Mouse (Mus musculus) kidney, adult 2 months (tissue): Measurements from ENCODE around the gene Myl7. TPM values are rescaled to one million over a fixed set of nuclear protein-coding genes. Genes with fewer than 3 reads are reported as not detected.
"Not testable (repeated sequence)": the region's sequence is repeated elsewhere in the genome, so short reads cannot be mapped to it uniquely, and the experiment has no call there.

ENCODE experiments used
- DNase-seq: peaks from one replicate; pipeline ENCODE4 v3.0.0; 2021
- H3K27ac ChIP-seq: fragments of 200-500 bp; 2 replicates; pipeline ENCODE4 v1.5.1; 2012; ENCODE audit warnings: low read depth, low read length, control low read depth, inconsistent platforms; ENCODE audit not compliant: insufficient read depth
- H3K27me3 ChIP-seq: fragments of 200-500 bp; replicated peaks from 2 replicates; pipeline ENCODE4 v1.6.1; 2012; ENCODE audit warnings: mild to moderate bottlenecking, moderate library complexity, low read length, inconsistent platforms; ENCODE audit not compliant: control insufficient read depth, insufficient read depth
- H3K36me3 ChIP-seq: fragments of 200-500 bp; 2 replicates; pipeline ENCODE4 v1.6.1; 2012; ENCODE audit warnings: mild to moderate bottlenecking, moderate library complexity, low read length, inconsistent platforms; ENCODE audit not compliant: control insufficient read depth, insufficient read depth
- H3K4me1 ChIP-seq: fragments of 200-500 bp; 2 replicates; pipeline ENCODE4 v1.6.1; 2011; ENCODE audit warnings: low read length; ENCODE audit not compliant: control insufficient read depth, insufficient read depth
- H3K4me3 ChIP-seq: fragments of 200-500 bp; 2 replicates; pipeline ENCODE4 v1.5.1; 2011; ENCODE audit warnings: mild to moderate bottlenecking, low read depth, low read length, control low read depth; ENCODE audit not compliant: insufficient read depth
- CTCF ChIP-seq: fragments of 200-500 bp; conservative IDR thresholded peaks from 2 replicates; pipeline ENCODE4 v1.5.1; 2011; ENCODE audit warnings: low read depth, mild to moderate bottlenecking, control low read depth, low read length, moderate library complexity, mixed read lengths; ENCODE audit not compliant: insufficient read depth, insufficient read length
- POLR2A ChIP-seq: fragments of 200-500 bp; IDR thresholded peaks from one replicate; pipeline ENCODE4 v1.6.1; 2011; ENCODE audit warnings: low read depth, low read length, control low read depth
- WGBS: fragments of 180-500 bp; shearing (Covaris S2); methylation state at CpG from one replicate; pipeline ENCODE4 v1.1.7; 2018; 5-methylcytosine and 5-hydroxymethylcytosine counted together
- polyA plus RNA-seq: library from polyadenylated mRNA; depleted of rRNA; stranded (reverse); fragments of >200 nt; gene quantifications from 2 replicates; pipeline ENCODE4 v1.2.3, GENCODE M21; 2012; rRNA removed

Gene Myl7
- polyA plus RNA-seq, result 5.1 and 5.3 TPM in 2 replicates

DNA sequence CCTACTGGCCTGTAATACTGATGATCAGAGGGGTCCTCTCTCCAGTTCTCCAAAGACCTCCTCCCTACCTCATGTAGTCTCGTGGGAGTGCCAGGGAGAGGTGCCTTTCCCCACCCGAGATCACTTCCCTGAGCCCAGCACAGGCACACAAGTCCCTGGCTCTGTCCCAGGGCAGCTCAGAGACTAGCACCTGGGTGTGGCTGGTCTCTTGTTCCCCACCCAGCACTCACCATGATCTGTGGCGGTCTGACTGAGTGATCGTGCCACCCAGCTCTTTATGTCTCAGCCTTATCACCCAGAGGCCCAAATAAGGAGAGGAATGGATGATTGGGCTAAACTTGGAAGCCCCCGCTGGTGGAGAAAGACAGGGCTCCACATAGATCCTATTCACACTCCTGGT, at the start of gene Myl7:
TSS of gene Myl7 (minus strand) at position 252 of the 400 bp plus-strand sequence.
- Histone ChIP-seq H3K27ac (no peak within 1 kb of the TSS), H3K4me1 (no peaks in the 10 kb centered on the region), H3K4me3 (no peak within 1 kb of the TSS), H3K27me3 (no peaks in the 10 kb centered on the region), H3K36me3 (no peaks in the 10 kb centered on the region)
- 75% methylated on average over 5 of the region's 5 CpGs for WGBS
- no peak for DNase-seq
- TF ChIP-seq POLR2A (no peak), CTCF (no peak)

DNA sequence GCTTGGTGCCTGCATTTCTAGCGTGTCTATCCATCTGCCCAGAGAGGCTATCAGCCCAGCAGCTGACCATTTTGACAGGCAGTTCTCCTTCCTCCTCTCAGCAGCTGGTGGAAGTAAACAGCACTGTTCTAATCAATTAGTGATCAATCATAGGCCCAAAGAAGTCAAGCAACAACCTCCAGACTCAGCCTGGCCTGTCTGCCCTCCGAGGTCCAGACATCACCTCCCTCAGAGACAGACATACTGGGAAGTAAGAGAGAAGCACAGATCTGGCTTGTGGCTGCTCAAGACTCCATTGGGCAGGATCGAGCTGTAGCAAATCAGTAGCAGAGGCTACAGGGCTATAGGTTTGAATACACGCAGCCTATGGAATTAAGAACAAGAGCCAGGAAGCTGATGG, 49.2 kb upstream of the Myl7 start:
- TF ChIP-seq CTCF (no peak), POLR2A (no peak)
- 66% methylated on average over 4 of the region's 4 CpGs for WGBS
- no peak overlapping the region for H3K4me3 ChIP-seq
- H3K4me1 ChIP-seq, result no peaks in the 10 kb centered on the region
- no peak for DNase-seq
- no peaks in the 10 kb centered on the region for H3K36me3 ChIP-seq
- no peak overlapping the region for H3K27ac ChIP-seq
- no peaks in the 10 kb centered on the region for H3K27me3 ChIP-seq

DNA sequence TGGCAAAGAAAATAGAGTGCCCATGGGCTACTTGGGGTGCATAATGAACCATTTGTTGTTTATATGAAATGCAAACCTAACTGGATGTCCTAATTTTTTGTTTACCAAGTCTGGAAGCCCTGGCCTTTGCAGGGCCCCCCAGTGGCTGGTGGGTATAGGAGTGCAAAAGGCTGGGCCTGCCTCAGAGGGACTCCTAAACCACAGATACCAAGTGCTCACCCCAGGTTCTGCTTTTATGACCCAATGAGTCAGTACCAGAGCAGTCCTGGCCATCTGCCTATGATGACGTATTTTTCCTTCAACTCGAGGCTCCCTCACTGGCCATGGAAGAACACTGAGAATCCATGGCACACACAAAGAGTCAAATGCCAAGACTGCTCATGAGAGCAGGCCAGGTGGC, 46.5 kb upstream of the Myl7 start:
- 63% methylated on average over 2 of the region's 2 CpGs for WGBS
- no peak for TF ChIP-seq CTCF
- no peak for TF ChIP-seq POLR2A
- H3K4me3 ChIP-seq, result no peak overlapping the region
- no peaks in the 10 kb centered on the region for H3K36me3 ChIP-seq
- H3K27ac ChIP-seq, result no peak overlapping the region
- no peaks in the 10 kb centered on the region for H3K4me1 ChIP-seq
- H3K27me3 ChIP-seq, result no peaks in the 10 kb centered on the region
- DNase-seq, result no peak

DNA sequence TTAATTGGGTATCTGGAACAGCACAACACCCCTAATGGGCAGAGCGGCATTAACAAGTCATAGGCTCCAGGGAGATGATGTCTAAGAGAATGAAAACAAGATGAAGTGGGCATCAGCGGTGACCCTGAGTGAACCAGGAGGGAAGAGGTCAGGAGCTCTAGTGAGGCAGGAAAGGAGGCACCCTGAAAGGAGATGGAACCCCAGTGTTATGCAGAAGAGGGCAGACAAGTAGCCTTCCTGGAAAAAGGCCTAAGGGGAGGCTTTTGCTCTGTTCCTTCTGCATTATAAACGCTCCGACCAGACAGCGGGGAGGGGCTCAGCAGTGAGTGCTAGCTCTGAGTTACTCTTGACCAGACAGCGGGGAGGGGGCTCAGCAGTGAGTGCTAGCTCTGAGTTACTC, 44.4 kb upstream of the Myl7 start:
- no peak overlapping the region for H3K4me3 ChIP-seq
- no peak for TF ChIP-seq CTCF
- no peak for TF ChIP-seq POLR2A
- H3K4me1 ChIP-seq, result no peaks in the 10 kb centered on the region
- DNase-seq, result no peak
- 78% methylated on average over 6 of the region's 6 CpGs for WGBS
- H3K27ac ChIP-seq, result no peak overlapping the region
- no peaks in the 10 kb centered on the region for H3K36me3 ChIP-seq
- no peaks in the 10 kb centered on the region for H3K27me3 ChIP-seq

GRCm38 (mm10) chr11:5934531-5934930, 35.9 kb upstream of the Myl7 start:
- DNase-seq, H3K27ac ChIP-seq, H3K4me1 ChIP-seq, H3K27me3 ChIP-seq, H3K36me3 ChIP-seq, H3K4me3 ChIP-seq: not testable (repeated sequence)
- 94% methylated on average over 11 of the region's 11 CpGs for WGBS

GRCm38 (mm10) chr11:5931947-5932346, 33.4 kb upstream of the Myl7 start:
- H3K4me1 ChIP-seq, DNase-seq, H3K27me3 ChIP-seq, H3K4me3 ChIP-seq, H3K27ac ChIP-seq, H3K36me3 ChIP-seq: not testable (repeated sequence)
- peak; percentile 18; the same call in 1 of the 2 replicates for TF ChIP-seq CTCF
- 95% methylated on average over 6 of the region's 6 CpGs for WGBS

GRCm38 (mm10) chr11:5930578-5930977, 32.0 kb upstream of the Myl7 start:
- Histone ChIP-seq H3K4me3 (no peak overlapping the region), H3K27me3 (no peaks in the 10 kb centered on the region), H3K27ac (no peak overlapping the region), H3K36me3 (no peaks in the 10 kb centered on the region), H3K4me1 (no peaks in the 10 kb centered on the region)
- DNase-seq, result no peak
- 61% methylated on average over 1 of the region's 1 CpGs for whole genome bisulfite sequencing
- no peak for TF ChIP-seq POLR2A
- no peak for TF ChIP-seq CTCF

DNA sequence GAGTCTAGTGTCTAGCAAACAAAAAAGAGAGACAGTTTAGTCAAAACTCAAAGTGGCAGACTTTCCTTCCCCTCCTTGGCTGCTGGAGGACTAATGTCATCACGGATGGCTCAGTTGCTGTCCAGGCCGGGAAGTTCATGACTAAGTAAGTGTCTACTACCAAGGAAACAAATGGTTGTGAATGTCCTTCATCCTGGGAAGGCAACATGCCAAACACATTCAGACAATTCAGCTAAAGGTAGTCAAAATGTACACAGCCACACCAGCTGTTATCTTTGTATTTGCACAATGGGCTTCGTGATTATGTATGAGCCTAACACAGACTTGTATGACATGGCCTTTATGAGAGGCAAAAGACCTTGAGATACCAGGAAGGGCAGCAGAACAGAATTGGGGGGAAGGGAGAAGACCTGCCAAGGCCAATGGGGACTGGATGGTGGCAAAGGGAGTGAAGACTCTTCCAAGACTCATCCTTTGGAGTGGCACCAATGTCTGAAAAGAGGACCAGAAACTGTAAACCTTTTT, 28.2 kb upstream of the Myl7 start:
- Histone ChIP-seq H3K4me3 (no peak overlapping the region), H3K27me3 (no peaks in the 10 kb centered on the region), H3K36me3 (no peaks in the 10 kb centered on the region), H3K27ac (no peak overlapping the region), H3K4me1 (no peaks in the 10 kb centered on the region)
- no peak for DNase-seq
- no peak for TF ChIP-seq CTCF
- no peak for TF ChIP-seq POLR2A
- 73% methylated on average over 3 of the region's 3 CpGs for whole genome bisulfite sequencing
